Mouse (Mus musculus) myocyte (in vitro differentiated cells): ENCODE results near the gene Gstm4.

Experiments
- CEBPB ChIP-seq: IDR thresholded peaks from 2 replicates; pipeline ENCODE4 v1.6.1; 2011; ENCODE audit warnings: mild to moderate bottlenecking, moderate library complexity; ENCODE audit not compliant: poor library complexity, insufficient read depth, severe bottlenecking
- E2F4 ChIP-seq: IDR thresholded peaks from one replicate; pipeline ENCODE4 v1.6.1; 2011; ENCODE audit warnings: mild to moderate bottlenecking, control low read depth, moderate library complexity; ENCODE audit not compliant: insufficient read depth
- MAX ChIP-seq: IDR thresholded peaks from one replicate; pipeline ENCODE4 v1.6.1; 2011; ENCODE audit warnings: low read depth, mild to moderate bottlenecking, control low read depth
- MYOG ChIP-seq, 3 experiments: IDR thresholded peaks; one replicate each; pipeline ENCODE4 v1.6.1; 2011; ENCODE audit warnings: control low read depth in 2 of 3, low read depth in 2 of 3, mild to moderate bottlenecking in 2 of 3; ENCODE audit not compliant: insufficient read length in 2 of 3, control insufficient read depth in 1 of 3, insufficient read depth in 1 of 3
- POLR2A ChIP-seq: IDR thresholded peaks from one replicate; pipeline ENCODE4 v1.6.1; 2011; ENCODE audit warnings: low read depth, mild to moderate bottlenecking, control low read depth, moderate library complexity; ENCODE audit not compliant: insufficient read length
- TCF12 ChIP-seq: IDR thresholded peaks from one replicate; pipeline ENCODE4 v1.6.1; 2011; ENCODE audit warnings: mild to moderate bottlenecking, control low read depth; ENCODE audit not compliant: poor library complexity, insufficient read depth, severe bottlenecking
- TCF3 ChIP-seq: IDR thresholded peaks from one replicate; pipeline ENCODE4 v1.6.1; 2011; ENCODE audit warnings: low read depth, control low read depth; ENCODE audit not compliant: insufficient read length

GRCm38 (mm10) chr3:108065551-108065950, 20.9 kb upstream of the Gstm4 start:
- TF ChIP-seq POLR2A (no peak), MYOG (IDR thresholded peaks at IDR 0.05; ENCODE audit: control insufficient read depth in 1 of 3, insufficient read depth in 1 of 3, insufficient read length in 2 of 3, low read depth in 2 of 3) (no peak), E2F4 (no peak), TCF12 (no peak), TCF3 (no peak), MAX (no peak), CEBPB (no peak)
